Mouse (Mus musculus) liver, embryonic 16.5 days (tissue): Measurements from ENCODE around the gene Ppp1r3c. TPM values are rescaled to one million over a fixed set of nuclear protein-coding genes. Genes with fewer than 3 reads are reported as not detected.

Experiments used
- polyA plus RNA-seq: library from polyadenylated mRNA; unstranded; fragments of >200 nt; fragmentation: Nextera tagmentation; extraction: Ambion mirVana; gene quantifications from 2 replicates; pipeline ENCODE4 v1.2.1, GENCODE M21; 2015

The Ppp1r3c gene
- polyA plus RNA-seq, 1 experiment from 2014 or later, result 9.1 TPM

Other genes with a start within 250 kb of the Ppp1r3c start
- 0.43 and 0.48 TPM in 2 replicates for gene Hectd2, start 182.0 kb downstream of the Ppp1r3c start, polyA plus RNA-seq
- gene Tnks2, start 97.6 kb upstream of the Ppp1r3c start, polyA plus RNA-seq, result 6.0 and 7.3 TPM in 2 replicates
- 0.65 and 0.81 TPM in 2 replicates for gene Fgfbp3, start 183.0 kb upstream of the Ppp1r3c start, polyA plus RNA-seq
- 7.9 and 8.5 TPM in 2 replicates for gene Btaf1, start 189.4 kb upstream of the Ppp1r3c start, polyA plus RNA-seq